Mouse (Mus musculus) embryonic facial prominence, embryonic 11.5 days (tissue): ENCODE data around the gene Ankrd37. TPM values are rescaled to one million over a fixed set of nuclear protein-coding genes. Genes with fewer than 3 reads are reported as not detected.

Source experiments
- ATAC-seq: fragments of 200-750 bp; cut with Nextera tagmentation; replicated peaks from 2 replicates; pipeline ENCODE4 v1.8.0; 2017; ENCODE audit warnings: low read depth; ENCODE audit not compliant: insufficient number of reproducible peaks, low FRiP score, low TSS enrichment
- DNase-seq: peaks from one replicate; pipeline ENCODE4 v3.0.0-alpha.2; 2015; ENCODE audit warnings: low spot score
- H3K27ac ChIP-seq: fragments of 300-500 bp; sonication (generic); replicated peaks from 2 replicates; pipeline ENCODE4 v1.5.1; 2014; ENCODE audit warnings: mild to moderate bottlenecking, low read depth, low read length, control low read depth
- H3K27me3 ChIP-seq: fragments of 300-500 bp; sonication (generic); 2 replicates; pipeline ENCODE4 v1.6.1; 2014; ENCODE audit warnings: mild to moderate bottlenecking, low read length, moderate library complexity, mixed read lengths; ENCODE audit not compliant: control insufficient read depth, insufficient read depth
- H3K36me3 ChIP-seq: fragments of 300-500 bp; sonication (generic); replicated peaks from 2 replicates; pipeline ENCODE4 v1.6.1; 2014; ENCODE audit warnings: low read depth, mild to moderate bottlenecking, low read length, moderate library complexity, mixed read lengths; ENCODE audit not compliant: control insufficient read depth, insufficient read depth
- H3K4me1 ChIP-seq: fragments of 300-500 bp; sonication (generic); 2 replicates; pipeline ENCODE4 v1.6.1; 2014; ENCODE audit warnings: low read length, mixed read lengths; ENCODE audit not compliant: control insufficient read depth, insufficient read depth
- H3K4me2 ChIP-seq: fragments of 300-500 bp; sonication (generic); 2 replicates; pipeline ENCODE4 v1.6.1; 2014; ENCODE audit warnings: low read depth, mild to moderate bottlenecking, control low read depth, low read length, moderate library complexity
- H3K4me3 ChIP-seq: fragments of 300-500 bp; sonication (generic); 2 replicates; pipeline ENCODE4 v1.5.1; 2014; ENCODE audit warnings: low read depth, low read length, control low read depth
- H3K9ac ChIP-seq: fragments of 300-500 bp; sonication (generic); replicated peaks from 2 replicates; pipeline ENCODE4 v1.6.1; 2014; ENCODE audit warnings: mild to moderate bottlenecking, control low read depth, low read length
- H3K9me3 ChIP-seq: fragments of 300-500 bp; sonication (generic); replicated peaks from 2 replicates; pipeline ENCODE4 v1.6.1; 2016; ENCODE audit warnings: mild to moderate bottlenecking, low read length, inconsistent platforms, mixed read lengths; ENCODE audit not compliant: control insufficient read depth
- WGBS: fragments of 180-500 bp; shearing (Covaris S2); extraction: QIAGEN DNeasy Blood & Tissue Kit; methylation state at CpG from one replicate; pipeline ENCODE4 v1.1.7; 2014; 5-methylcytosine and 5-hydroxymethylcytosine counted together
- polyA plus RNA-seq: library from polyadenylated mRNA; unstranded; fragments of >200 nt; fragmentation: Nextera tagmentation; extraction: Ambion mirVana; gene quantifications from 2 replicates; pipeline ENCODE4 v1.2.1, GENCODE M21; 2014

Gene Ankrd37
- polyA plus RNA-seq, 1 experiment from 2014 or later: 19.4 TPM

DNA sequence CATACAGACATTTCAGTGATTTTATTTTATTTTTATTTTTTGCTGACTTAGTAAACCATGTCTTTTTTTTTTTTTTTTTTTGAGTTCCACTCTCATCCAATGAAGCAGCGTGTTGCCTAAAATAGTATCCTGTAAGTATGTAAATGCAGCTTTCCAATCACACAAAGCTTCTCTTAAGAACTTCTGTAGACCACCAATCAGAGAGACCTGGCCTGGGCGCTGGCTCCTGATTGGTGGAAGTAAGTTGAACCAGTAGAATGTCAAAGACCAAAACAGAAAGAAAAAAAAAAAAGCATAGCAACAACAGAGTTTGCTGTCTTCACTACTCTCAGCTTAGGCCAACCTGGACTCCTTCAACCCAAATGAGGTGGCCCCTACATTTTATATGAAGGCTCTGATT is 4.8 kb upstream of the Ankrd37 start:
- H3K9me3 ChIP-seq: no peaks in the 10 kb centered on the region
- peak overlapping the region; percentile 30; the same call in 1 of the 2 replicates for H3K4me2 ChIP-seq
- WGBS: 51% methylated on average over 2 of the region's 2 CpGs
- no peak for ATAC-seq
- no peak overlapping the region for H3K27ac ChIP-seq
- peaks cover 4% of the 10 kb centered on the region; the same call in 1 of the 2 replicates for H3K4me1 ChIP-seq
- H3K9ac ChIP-seq: no peak overlapping the region
- no peaks in the 10 kb centered on the region for H3K27me3 ChIP-seq
- no peak overlapping the region for H3K4me3 ChIP-seq
- H3K36me3 ChIP-seq: no peaks in the 10 kb centered on the region
- no peak for DNase-seq

DNA sequence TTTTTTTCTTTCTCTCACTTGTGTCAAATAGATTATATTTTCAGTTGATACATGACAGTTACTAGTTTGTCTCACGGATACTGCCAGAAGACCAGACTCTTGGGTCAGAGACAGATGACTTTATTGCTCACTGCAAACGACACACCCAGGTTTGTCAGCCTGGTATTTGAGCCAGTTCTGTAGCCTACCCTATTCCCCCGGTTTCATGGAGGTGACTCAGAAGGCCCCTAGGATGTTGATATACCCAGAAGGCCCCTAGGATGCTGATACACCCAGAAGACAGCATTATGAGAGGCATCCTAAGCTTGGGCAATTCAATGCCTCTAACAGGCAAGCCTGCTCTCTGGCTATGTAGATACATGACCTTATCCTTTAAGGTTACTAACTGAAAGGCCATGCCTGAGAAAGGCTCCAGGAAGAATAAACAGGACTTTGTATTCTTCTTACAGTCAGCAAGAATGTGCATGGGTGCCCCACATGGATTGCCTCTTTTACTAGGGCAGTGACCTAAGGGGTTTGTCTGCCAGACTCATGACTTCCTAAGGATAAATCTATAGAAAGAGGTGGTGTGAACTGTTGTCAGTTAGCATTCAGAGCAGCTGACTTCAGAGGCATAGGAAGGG is 1.7 kb upstream of the Ankrd37 start:
- Histone ChIP-seq H3K9ac (no peak overlapping the region), H3K36me3 (no peaks in the 10 kb centered on the region), H3K9me3 (no peaks in the 10 kb centered on the region), H3K4me2 (no peak overlapping the region), H3K4me1 (peaks cover 4% of the 10 kb centered on the region; the same call in 1 of the 2 replicates), H3K4me3 (no peak overlapping the region), H3K27me3 (no peaks in the 10 kb centered on the region), H3K27ac (no peak overlapping the region)
- ATAC-seq (no peak), DNase-seq (no peak)
- WGBS: 72% methylated on average over 3 of the region's 3 CpGs

DNA sequence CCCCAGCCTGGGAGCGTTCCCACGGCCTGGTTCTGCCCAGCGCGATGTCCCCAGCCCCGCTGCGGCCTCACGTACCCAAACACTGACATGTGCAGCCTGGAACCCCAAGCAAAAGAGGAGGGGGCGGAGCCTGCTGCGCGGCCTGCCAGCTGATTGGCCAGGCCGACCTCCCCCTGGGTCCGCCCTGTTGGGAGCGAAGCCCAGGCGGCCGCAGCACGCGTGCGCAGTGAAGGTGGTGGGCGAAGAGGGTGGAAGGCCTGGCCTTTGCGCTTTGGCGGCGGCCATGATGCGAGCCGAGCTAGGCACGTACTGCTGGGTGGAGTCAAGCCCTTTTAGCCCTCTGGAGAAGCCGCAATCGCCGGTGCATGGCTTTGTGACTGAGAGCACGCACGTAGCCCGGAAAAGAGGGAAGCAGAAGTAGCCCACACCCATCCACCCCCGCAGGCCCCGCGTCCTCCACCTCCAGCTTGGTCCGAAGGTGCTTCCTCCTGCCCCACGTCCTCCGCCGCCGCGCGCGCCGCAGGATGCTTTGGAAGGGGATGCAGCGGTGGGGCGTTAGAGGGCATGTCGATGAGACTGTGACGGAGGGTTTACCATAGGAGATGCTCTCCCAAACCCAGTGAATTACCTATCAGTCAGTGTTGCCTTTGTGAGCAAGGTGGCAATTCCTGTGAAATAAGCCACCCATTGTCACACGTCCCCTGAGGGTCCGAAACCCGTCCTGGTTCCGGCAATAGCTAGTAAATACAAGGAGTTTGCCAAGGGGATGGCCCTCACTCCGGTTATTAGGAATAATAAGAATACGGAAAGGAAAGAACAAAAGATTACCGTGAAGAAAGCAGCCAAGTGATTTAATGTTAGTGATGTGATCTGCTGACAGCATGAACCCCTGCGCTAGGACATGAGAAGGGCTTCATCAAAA is 5.5 kb downstream of the Ankrd37 start:
- no peaks in the 10 kb centered on the region for H3K4me1 ChIP-seq
- DNase-seq (peak; percentile 98), ATAC-seq (peak; percentile 100)
- peak overlapping the region; percentile 83 for H3K9ac ChIP-seq
- peak overlapping the region; percentile 48 for H3K4me3 ChIP-seq
- no peaks in the 10 kb centered on the region; the same call in 1 of the 2 replicates for H3K36me3 ChIP-seq
- no peaks in the 10 kb centered on the region for H3K27me3 ChIP-seq
- no peaks in the 10 kb centered on the region for H3K9me3 ChIP-seq
- H3K27ac ChIP-seq: peak overlapping the region; percentile 93
- H3K4me2 ChIP-seq: peak overlapping the region; percentile 78
- WGBS: 6% methylated on average over 54 of the region's 55 CpGs

DNA sequence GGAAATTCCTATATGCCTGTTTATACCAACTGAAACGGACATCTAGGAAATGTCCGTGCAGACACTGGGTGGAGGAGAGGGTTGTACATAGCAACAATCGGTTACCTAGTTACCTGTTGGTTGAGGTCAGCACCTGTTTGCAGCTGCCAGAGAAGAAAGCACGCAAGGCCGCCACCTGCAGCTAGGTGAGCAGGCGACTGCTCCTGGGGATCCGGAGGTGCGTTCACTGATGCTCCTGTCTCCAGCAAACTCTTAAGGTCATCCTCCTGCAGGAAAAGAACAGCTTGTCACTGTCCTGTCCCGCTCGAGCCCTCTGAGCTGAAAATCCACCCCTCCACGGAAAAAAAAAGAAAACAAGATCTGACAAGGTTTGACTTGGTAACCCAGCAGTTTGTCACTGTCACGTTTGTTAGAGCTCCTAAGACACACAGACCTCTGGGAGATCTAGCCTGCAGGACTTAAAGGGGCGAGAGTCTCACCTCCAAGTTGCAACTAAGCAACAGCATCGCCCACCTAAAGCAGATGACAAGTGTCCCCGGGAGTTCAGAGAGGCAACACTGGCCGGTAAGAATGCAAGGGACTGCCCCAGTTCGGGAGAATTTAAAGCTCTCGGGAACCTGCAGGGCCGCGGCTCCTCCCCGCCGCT is 6.2 kb downstream of the Ankrd37 start, which contains the start of gene Lrp2bp:
TSS of gene Lrp2bp (plus strand) at position 166 of the 646 bp plus-strand sequence.
- peak within 1 kb of the TSS; percentile 78 for H3K4me2 ChIP-seq
- peak within 1 kb of the TSS; percentile 93 for H3K27ac ChIP-seq
- WGBS: 4% methylated on average over 22 of the region's 22 CpGs
- ATAC-seq: peak; percentile 53
- H3K27me3 ChIP-seq: no peaks in the 10 kb centered on the region
- H3K9me3 ChIP-seq: no peaks in the 10 kb centered on the region
- H3K9ac ChIP-seq: peak within 1 kb of the TSS; percentile 83
- no peaks in the 10 kb centered on the region for H3K4me1 ChIP-seq
- H3K4me3 ChIP-seq: peak within 1 kb of the TSS; percentile 48
- H3K36me3 ChIP-seq: no peaks in the 10 kb centered on the region; the same call in 1 of the 2 replicates
- DNase-seq: peak; percentile 9

DNA sequence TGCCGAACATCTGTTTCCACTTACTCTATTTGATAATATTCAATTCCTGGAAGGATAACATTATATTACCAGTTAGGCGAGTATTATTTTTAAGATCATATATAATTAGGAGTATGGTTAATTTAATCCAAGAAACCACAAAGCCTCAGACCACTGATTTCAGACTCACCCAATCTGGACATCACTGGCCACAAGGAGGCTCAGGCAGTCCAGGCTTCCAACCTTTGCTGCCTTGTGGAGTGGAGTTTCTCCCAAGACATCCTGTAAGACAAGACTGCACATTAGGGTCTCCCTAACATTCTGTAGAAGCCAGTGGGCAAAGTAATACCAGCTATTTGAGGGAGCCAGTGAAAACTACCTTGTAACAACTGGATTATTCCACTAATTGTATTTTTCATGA is 7.3 kb downstream of the Ankrd37 start:
- ATAC-seq (no peak), DNase-seq (no peak)
- no peak overlapping the region for H3K4me3 ChIP-seq
- no peak overlapping the region for H3K4me2 ChIP-seq
- H3K4me1 ChIP-seq: no peaks in the 10 kb centered on the region
- peaks cover 2% of the 10 kb centered on the region; the same call in 1 of the 2 replicates for H3K36me3 ChIP-seq
- no peaks in the 10 kb centered on the region for H3K27me3 ChIP-seq
- 69% methylated on average over 2 of the region's 2 CpGs for WGBS
- no peak overlapping the region for H3K27ac ChIP-seq
- H3K9me3 ChIP-seq: no peaks in the 10 kb centered on the region
- H3K9ac ChIP-seq: no peak overlapping the region

DNA sequence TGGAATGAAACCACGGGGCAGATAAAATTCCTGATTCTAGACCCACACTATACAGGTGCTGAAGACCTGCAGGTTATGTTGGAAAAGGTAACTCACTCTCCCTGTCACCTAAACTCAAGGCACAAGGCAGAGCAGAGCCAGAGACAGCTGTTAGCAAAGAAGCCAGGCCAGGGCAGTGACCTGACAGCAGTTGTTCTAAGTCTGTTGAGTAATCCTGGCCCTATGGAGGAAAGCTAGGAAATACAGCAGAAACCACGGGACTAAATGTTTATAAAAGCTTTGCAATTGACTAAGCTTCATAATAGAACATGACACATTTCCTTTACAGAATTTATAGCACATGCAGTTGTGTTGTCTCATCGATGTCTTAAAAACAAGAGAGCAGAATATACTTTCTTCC is 9.9 kb downstream of the Ankrd37 start:
- no peaks in the 10 kb centered on the region for H3K4me1 ChIP-seq
- DNase-seq (no peak), ATAC-seq (no peak)
- H3K27me3 ChIP-seq: no peaks in the 10 kb centered on the region
- H3K9ac ChIP-seq: no peak overlapping the region
- peaks cover 2% of the 10 kb centered on the region; the same call in 1 of the 2 replicates for H3K36me3 ChIP-seq
- H3K9me3 ChIP-seq: no peaks in the 10 kb centered on the region
- no peak overlapping the region for H3K4me2 ChIP-seq
- H3K4me3 ChIP-seq: no peak overlapping the region
- WGBS: 89% methylated on average over 3 of the region's 3 CpGs
- H3K27ac ChIP-seq: no peak overlapping the region

DNA sequence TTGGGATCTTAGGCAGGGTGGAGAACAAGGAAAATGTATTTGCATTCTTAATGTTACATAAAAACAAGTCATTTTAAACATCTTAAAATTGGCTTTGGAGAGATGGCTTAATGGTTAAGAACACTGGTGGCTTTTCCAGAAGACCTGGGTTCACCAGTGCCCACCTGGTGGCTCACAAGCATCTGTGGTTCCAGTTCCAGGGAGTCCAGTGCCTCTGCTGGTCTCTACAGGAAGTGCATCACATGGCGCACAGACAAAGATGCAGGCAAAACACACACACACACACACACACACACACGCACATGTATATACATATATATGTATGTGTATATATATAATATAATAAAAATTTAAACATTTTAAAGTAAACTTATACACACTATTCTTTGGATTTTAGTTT is 11.4 kb downstream of the Ankrd37 start:
- 86% methylated on average over 2 of the region's 2 CpGs for WGBS
- ATAC-seq: no peak
- Histone ChIP-seq H3K27ac (no peak overlapping the region), H3K4me1 (no peaks in the 10 kb centered on the region), H3K4me2 (no peak overlapping the region), H3K27me3 (no peaks in the 10 kb centered on the region), H3K36me3 (peaks cover 2% of the 10 kb centered on the region; the same call in 1 of the 2 replicates), H3K4me3 (no peak overlapping the region), H3K9me3 (no peaks in the 10 kb centered on the region), H3K9ac (no peak overlapping the region)
- DNase-seq: peak; percentile 11
